Mouse (Mus musculus): ENCODE data around the gene Pcgf2. TPM values are rescaled to one million over a fixed set of nuclear protein-coding genes. Genes with fewer than 3 reads are reported as not detected.
"Not testable (repeated sequence)": the region's sequence is repeated elsewhere in the genome, so short reads cannot be mapped to it uniquely, and the experiment has no call there.

The Pcgf2 gene
- polyA plus RNA-seq, 1 experiment from 2014 or later, result 18.6 TPM

DNA sequence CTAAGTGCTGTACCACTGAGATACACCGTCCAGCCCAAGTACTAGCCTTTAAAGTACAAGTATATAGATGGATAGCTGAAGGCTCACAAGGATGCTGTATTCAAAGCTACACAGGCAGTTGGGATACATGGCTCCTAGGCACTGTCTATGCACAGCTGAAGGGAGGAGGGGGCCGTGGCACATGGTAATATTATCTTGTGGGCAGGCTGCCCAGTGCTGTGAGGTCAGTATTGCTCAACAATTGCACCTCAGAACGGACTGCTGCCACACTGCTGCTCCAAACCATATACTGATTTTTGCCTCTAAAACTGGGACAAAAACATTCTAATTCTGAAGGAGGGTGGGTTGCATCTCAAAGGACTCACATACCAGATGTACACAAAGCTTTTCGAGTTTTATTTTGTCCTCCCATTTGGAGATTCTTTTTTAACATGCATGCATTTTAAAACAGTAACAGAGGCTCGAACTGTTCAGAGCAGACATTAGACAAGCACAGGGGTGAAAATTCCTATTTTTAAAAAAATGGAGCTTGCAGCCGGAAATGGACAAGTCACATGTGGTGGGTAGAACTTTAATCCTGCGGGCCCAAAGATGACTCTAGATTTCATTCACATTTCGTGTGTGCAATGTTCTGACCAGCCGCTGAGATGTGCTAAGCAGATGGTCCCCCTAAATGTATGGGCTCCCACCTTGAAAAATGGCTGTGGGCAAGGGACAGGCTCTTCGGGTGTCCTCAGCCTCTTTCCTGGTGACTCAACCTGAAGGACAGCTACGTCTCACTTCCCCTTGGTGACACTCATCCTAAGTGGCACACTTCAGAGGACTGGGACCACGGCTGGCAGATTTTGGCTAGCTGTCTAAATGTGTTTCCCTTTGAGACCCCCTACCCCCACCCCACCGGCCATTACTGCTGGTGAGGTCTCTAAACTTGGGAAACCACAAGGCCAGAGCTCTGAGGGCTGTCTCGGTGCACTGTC lies 14.8 kb upstream of the Pcgf2 start:
- peaks cover 96% of the 10 kb centered on the region for H3K36me3 ChIP-seq
- WGBS, result 92% methylated on average over 14 of the region's 14 CpGs
- no peaks in the 10 kb centered on the region for H3K4me1 ChIP-seq
- no peak overlapping the region for H3K27ac ChIP-seq (replicated peaks)
- H3K27me3 ChIP-seq (ENCODE audit: low read depth, poor library complexity, severe bottlenecking), result no peaks in the 10 kb centered on the region
- no peak for DNase-seq (ENCODE audit: low spot score)
- H3K4me3 ChIP-seq, result no peak overlapping the region
- H3K9me3 ChIP-seq (replicated peaks), result no peaks in the 10 kb centered on the region

DNA sequence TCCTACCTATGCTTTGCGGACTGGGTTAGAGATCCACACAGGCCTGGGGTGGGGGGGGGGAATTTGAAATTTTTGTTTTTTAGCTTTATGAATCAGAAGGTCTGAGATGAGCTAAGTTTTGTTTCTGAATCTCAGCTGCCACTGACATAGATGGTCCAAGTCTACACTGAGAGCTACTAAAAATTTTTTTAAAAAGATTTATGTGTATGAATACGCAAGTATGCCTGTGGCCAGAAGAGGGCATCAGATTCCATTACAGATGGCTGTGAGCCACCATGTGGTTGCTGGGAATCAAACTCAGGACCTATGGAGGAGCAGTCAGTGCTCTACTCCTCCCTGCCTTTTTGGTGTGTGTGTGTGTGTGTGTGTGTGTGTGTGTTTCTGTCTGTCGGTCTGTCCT lies 14.1 kb upstream of the Pcgf2 start:
- 98% methylated on average over 3 of the region's 3 CpGs for WGBS
- no peak overlapping the region for H3K27ac ChIP-seq (replicated peaks)
- H3K27me3 ChIP-seq (ENCODE audit: low read depth, poor library complexity, severe bottlenecking), result no peaks in the 10 kb centered on the region
- no peak overlapping the region for H3K4me3 ChIP-seq
- no peaks in the 10 kb centered on the region for H3K9me3 ChIP-seq (replicated peaks)
- peaks cover 94% of the 10 kb centered on the region for H3K36me3 ChIP-seq
- H3K4me1 ChIP-seq, result no peaks in the 10 kb centered on the region
- no peak for DNase-seq (ENCODE audit: low spot score)

DNA sequence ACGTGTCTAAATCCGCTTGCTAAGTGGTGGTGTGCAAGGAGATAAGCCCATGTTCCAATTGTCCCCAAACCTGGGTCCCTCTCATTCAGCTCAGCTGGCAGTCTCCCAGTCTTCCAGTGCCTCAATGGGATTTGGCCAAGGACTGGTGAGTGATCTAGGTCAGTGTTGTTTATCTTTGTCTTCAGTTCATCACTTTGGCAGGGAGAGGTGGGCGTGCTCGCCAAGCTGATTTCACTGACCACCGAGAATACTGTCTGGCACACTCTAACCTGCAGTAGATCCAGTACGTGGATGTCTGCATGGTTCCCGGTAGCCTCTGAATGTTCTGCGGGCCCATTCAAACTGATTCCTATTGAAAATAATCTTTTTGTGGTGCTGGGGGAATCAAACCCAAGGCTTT lies 13.6 kb upstream of the Pcgf2 start:
- Histone ChIP-seq H3K4me3 (no peak overlapping the region), H3K27ac (replicated peaks) (no peak overlapping the region), H3K4me1 (no peaks in the 10 kb centered on the region), H3K9me3 (replicated peaks) (no peaks in the 10 kb centered on the region), H3K36me3 (peaks cover 94% of the 10 kb centered on the region), H3K27me3 (ENCODE audit: low read depth, poor library complexity, severe bottlenecking) (no peaks in the 10 kb centered on the region)
- DNase-seq (ENCODE audit: low spot score), result no peak
- 89% methylated on average over 8 of the region's 8 CpGs for WGBS

DNA sequence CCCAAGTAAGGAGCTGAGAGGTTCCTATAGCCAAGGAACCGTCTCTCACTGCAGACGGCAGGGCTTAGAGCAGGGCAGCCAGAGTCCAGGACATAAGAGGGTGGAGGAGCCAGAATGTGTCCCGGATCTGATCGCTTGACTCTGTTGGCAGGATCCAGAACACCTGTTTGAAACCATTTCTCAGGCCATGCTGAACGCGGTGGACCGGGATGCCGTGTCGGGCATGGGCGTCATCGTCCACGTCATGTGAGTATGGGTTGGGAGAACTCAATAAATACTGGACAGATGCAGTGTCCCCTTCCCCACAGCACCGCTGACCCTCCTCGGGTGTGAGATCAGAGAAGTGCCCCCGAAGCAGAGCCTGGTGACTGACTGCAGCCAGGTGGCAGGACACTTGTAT lies 12.0 kb upstream of the Pcgf2 start:
- Histone ChIP-seq H3K9me3 (replicated peaks) (no peaks in the 10 kb centered on the region), H3K27ac (replicated peaks) (no peak overlapping the region), H3K4me3 (no peak overlapping the region), H3K36me3 (peaks cover 94% of the 10 kb centered on the region), H3K27me3 (ENCODE audit: low read depth, poor library complexity, severe bottlenecking) (no peaks in the 10 kb centered on the region), H3K4me1 (no peaks in the 10 kb centered on the region)
- 93% methylated on average over 15 of the region's 15 CpGs for WGBS
- DNase-seq (ENCODE audit: low spot score), result no peak

DNA sequence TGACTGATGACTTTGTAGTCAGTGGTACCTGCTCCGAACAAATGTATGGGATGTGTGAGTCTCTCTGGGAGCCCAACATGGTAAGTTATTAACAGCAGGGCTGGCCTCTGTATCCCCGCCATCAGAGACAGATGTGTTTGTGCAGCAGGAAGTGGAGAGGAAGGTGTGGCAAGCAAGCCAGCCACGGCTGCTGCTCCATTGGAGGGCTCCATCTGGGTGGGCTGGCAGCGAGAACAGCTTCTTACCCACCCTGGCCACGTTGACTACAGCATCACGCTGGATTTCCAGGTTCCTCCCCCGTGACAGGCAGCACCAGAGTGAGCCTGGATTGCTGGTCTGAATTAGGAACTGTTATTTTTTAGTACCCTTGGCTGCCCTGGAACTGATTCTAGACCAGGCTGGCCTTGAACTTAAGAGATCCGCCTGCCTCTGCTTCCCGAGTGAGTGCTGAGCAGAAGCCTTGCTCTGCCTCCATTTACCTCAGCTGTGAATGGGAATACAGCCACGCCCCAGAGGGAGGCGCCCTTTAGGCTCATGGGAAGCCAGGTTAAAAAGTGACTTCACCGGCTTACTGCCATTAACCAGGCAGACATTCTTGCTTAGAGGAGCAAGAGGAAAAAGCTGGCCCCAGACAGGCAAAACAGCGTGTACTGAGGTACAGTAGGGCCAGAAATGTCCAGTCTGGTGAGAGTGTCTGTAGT lies 11.1 kb upstream of the Pcgf2 start:
- Histone ChIP-seq H3K4me3 (no peak overlapping the region), H3K4me1 (no peaks in the 10 kb centered on the region), H3K27ac (replicated peaks) (no peak overlapping the region), H3K36me3 (peaks cover 96% of the 10 kb centered on the region), H3K27me3 (ENCODE audit: low read depth, poor library complexity, severe bottlenecking) (no peaks in the 10 kb centered on the region), H3K9me3 (replicated peaks) (no peaks in the 10 kb centered on the region)
- 86% methylated on average over 13 of the region's 13 CpGs for WGBS
- DNase-seq (ENCODE audit: low spot score), result no peak

DNA sequence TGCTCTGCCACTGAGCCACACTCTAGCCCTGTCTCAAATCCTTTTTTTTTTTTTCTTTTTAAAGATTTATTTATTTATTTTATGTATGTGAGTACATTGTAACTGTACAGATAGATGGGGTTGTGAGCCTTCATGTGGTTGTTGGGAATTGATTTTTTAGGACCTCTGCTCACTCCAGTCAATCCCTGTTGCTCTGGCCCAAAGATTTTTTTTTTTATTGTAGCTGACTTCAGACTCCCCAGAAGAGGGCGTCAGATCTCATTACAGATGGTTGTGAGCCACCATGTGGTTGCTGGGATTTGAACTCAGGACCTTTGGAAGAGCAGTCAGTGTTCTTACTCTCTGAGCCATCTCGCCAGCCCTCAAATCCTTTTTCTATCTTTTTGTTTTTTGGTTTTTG lies 9.8 kb upstream of the Pcgf2 start:
- peaks cover 94% of the 10 kb centered on the region for H3K36me3 ChIP-seq
- 73% methylated on average over 2 of the region's 2 CpGs for WGBS
- not testable (repeated sequence) for H3K27ac ChIP-seq (replicated peaks)

DNA sequence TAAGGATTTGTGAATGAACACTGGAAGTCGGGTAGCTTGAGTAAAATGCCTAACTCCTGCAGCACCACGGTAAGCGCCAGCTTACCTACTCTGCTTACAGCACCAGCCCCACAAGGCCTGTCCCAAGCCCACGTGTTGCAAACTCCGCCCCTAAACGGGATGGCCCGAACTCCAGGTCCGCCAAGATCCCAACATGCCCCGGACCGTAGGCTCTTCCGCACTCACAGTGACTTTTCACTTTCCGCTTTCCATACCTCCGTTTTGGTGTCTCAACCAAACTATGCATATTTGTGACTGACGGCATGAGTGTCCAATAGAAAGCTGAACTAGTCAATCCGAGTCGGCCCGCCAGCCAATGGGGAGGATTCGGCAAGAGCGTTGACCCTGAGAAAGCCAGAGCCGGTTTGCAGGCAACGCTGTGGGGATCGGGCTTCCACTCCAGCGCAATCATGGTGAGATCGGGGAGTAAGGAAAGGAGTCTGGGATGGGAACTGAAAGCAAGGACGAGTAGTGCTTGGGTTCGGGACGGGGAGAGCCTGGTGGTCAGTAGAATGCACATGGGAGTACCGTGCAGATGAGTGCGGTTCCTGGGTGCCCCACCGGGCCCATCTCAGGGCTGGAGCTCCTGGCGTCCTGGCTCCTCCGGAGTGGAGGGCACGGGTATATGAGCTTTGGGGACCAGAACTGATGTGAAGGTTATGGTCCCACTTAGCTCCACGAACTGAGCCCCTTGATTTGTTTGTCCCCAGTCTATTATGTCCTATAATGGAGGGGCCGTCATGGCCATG lies 2.9 kb upstream of the Pcgf2 start, which contains the start of gene Psmb3:
Gene Psmb3 (plus strand): TSS at position 361 of the 788 bp plus-strand sequence.
- Histone ChIP-seq H3K27ac (replicated peaks) (peak within 1 kb of the TSS; percentile 85), H3K36me3 (peaks cover 38% of the 10 kb centered on the region), H3K9me3 (replicated peaks) (no peaks in the 10 kb centered on the region), H3K4me1 (peaks cover 41% of the 10 kb centered on the region), H3K4me3 (peak within 1 kb of the TSS; percentile 90), H3K27me3 (ENCODE audit: low read depth, poor library complexity, severe bottlenecking) (0 out of 2 replicates have a peak, but pooled peaks cover 7% of the 10 kb centered on the region)
- WGBS, result under 1% methylated on average over 35 of the region's 35 CpGs
- DNase-seq (ENCODE audit: low spot score), result peak; percentile 97

More for the DNA sequence above, 9.8 kb upstream of the Pcgf2 start:
- DNase-seq (ENCODE audit: low spot score); H3K9me3 ChIP-seq (replicated peaks); H3K4me3 ChIP-seq; H3K4me1 ChIP-seq; H3K27me3 ChIP-seq (ENCODE audit: low read depth, poor library complexity, severe bottlenecking): not testable (repeated sequence)

DNA sequence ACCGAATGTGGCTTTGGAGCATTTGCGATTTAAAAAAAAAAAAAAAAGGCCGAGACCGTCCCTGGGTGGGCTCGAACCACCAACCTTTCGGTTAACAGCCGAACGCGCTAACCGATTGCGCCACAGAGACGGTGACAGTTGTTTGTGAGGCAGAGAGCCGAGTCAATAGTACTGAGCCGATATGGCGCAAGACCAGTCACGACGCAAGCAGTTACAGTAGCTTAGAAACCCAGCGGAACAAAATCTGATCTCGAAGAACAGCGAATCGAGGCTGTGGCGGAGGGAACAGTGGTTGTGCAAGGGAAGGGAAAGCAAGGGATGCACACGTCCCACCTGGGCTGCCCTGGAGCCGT lies 2.1 kb upstream of the Pcgf2 start:
- Histone ChIP-seq H3K36me3 (peaks cover 30% of the 10 kb centered on the region), H3K4me1 (peaks cover 50% of the 10 kb centered on the region), H3K27ac (replicated peaks) (peak overlapping the region; percentile 85), H3K27me3 (ENCODE audit: low read depth, poor library complexity, severe bottlenecking) (0 out of 2 replicates have a peak, but pooled peaks cover 7% of the 10 kb centered on the region), H3K4me3 (peak overlapping the region; percentile 90), H3K9me3 (replicated peaks) (no peaks in the 10 kb centered on the region)
- peak; percentile 88 for DNase-seq (ENCODE audit: low spot score)
- under 1% methylated on average over 24 of the region's 24 CpGs for WGBS

DNA sequence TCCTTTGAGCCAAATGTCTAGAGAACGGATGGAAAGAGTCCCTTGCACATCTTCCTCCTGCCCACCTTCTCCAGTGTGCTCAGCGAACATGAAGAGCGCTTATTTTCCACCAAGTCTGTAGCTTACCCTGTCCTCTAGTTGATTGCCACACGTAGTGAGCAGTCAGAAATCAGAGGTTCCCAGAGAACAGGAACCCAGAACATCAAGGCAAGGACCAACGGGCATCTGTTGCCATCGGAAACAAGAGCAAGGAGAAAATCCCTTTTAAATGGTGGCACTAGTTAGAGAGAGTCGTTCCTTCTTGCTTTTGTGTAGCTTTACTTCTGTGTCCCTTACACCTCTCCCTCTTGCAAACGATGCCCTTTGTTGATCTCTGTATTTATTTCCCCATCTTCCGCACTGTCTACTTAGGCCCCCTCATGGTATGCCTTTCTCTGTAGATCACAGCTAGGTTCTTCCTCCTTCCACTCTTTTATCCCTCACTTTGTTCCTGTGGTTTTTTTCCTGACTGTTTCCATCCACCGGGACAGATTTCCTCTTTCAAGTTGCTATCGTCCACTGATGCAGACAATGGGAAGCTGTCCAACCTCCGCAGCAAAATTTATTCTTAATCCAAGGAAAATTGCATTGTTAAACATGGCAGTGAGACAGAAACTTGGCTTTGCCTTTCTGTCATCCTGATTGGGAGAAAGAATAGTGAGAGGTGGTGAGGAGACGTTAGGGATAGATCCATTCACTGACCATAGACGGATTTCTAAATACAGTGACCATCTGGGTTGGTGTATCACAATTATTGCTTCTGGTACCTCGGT lies 1.5 kb upstream of the Pcgf2 start:
- Histone ChIP-seq H3K9me3 (replicated peaks) (no peaks in the 10 kb centered on the region), H3K4me3 (peak overlapping the region; percentile 90), H3K36me3 (peaks cover 24% of the 10 kb centered on the region), H3K4me1 (peaks cover 56% of the 10 kb centered on the region), H3K27me3 (ENCODE audit: low read depth, poor library complexity, severe bottlenecking) (0 out of 2 replicates have a peak, but pooled peaks cover 7% of the 10 kb centered on the region), H3K27ac (replicated peaks) (peak overlapping the region; percentile 99; the same call in 1 of the 2 replicates)
- WGBS, result 52% methylated on average over 15 of the region's 15 CpGs
- no peak for DNase-seq (ENCODE audit: low spot score)

DNA sequence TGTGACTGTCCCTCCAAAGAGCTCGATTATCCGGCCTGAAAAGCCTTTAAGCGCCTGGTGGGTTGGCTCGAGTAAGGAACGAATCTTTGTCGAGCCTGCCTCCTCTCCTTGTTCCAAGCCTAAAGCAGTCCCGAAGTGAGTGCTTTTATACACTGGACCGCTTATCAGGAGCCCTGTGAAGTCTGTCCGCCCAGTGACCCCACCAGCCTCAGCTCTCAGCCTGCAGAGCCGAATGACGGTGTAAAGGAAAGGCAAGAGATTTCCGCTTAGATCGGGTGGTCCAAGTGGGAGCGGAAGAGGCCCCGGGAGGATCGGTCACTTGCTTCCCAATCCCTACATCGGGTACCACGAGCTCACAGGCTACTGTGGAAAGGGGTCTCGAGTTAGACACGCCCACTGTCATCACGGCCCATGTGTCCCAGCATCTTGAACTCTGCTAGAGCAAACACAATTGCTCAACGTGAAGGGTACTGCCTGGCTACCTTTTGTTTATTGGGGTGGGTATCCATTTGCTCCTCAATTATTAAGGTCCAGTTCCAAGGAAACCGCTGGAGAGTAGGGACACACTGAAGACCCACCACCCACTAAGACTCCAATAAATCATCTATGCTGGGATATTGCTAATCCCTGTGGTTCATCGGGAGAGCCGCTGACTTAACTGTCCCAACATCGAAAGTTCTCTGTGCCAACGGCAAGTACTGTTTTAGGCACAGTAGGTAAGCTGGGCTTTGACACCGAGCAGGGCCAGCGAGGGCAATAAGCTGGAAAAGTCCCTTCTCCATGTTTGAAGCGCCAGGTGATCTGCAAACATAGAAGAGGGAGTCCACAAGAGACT lies 666 bp upstream of the Pcgf2 start:
- H3K4me1 ChIP-seq, result peaks cover 64% of the 10 kb centered on the region
- 20% methylated on average over 30 of the region's 30 CpGs for WGBS
- H3K36me3 ChIP-seq, result peaks cover 16% of the 10 kb centered on the region

DNA sequence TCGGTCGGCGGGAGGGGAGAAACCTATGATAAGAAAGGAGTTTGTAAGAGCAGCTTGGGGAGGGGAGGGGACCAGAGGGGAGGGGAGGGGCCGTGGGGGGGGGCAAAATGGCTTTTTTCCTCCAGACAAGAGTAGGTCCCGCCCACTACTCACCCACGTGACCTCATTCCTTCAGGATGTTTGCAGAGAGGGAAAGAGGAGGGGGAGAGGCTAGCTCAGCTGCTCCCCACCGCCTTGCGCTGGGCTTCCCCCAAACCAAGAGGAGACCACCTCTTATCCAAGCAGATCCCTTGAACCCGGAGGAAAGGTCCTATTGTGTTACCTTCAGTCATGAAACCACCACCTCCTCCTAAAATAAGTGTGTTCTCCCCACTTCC lies 683 bp downstream of the Pcgf2 start:
- DNase-seq (ENCODE audit: low spot score), result peak; percentile 94
- no peaks in the 10 kb centered on the region for H3K9me3 ChIP-seq (replicated peaks)
- peaks cover 75% of the 10 kb centered on the region for H3K4me1 ChIP-seq
- H3K4me3 ChIP-seq, result peak overlapping the region; percentile 90
- peaks cover 15% of the 10 kb centered on the region; the same call in 1 of the 2 replicates for H3K36me3 ChIP-seq
- 0 out of 2 replicates have a peak, but pooled peaks cover 7% of the 10 kb centered on the region for H3K27me3 ChIP-seq (ENCODE audit: low read depth, poor library complexity, severe bottlenecking)
- 0% methylated on average over 5 of the region's 9 CpGs for WGBS
- peak overlapping the region; percentile 99 for H3K27ac ChIP-seq (replicated peaks)

More for the DNA sequence above, 666 bp upstream of the Pcgf2 start:
- H3K9me3 ChIP-seq (replicated peaks), result no peaks in the 10 kb centered on the region
- DNase-seq (ENCODE audit: low spot score), result peak; percentile 58
- 0 out of 2 replicates have a peak, but pooled peaks cover 7% of the 10 kb centered on the region for H3K27me3 ChIP-seq (ENCODE audit: low read depth, poor library complexity, severe bottlenecking)
- peak overlapping the region; percentile 90 for H3K4me3 ChIP-seq
- H3K27ac ChIP-seq (replicated peaks), result peak overlapping the region; percentile 99
